Mouse (Mus musculus): ENCODE data around the gene Abcg8. TPM values are rescaled to one million over a fixed set of nuclear protein-coding genes. Genes with fewer than 3 reads are reported as not detected.

The Abcg8 gene
- polyA plus RNA-seq, 1 experiment from 2014 or later: 0.15 TPM

DNA sequence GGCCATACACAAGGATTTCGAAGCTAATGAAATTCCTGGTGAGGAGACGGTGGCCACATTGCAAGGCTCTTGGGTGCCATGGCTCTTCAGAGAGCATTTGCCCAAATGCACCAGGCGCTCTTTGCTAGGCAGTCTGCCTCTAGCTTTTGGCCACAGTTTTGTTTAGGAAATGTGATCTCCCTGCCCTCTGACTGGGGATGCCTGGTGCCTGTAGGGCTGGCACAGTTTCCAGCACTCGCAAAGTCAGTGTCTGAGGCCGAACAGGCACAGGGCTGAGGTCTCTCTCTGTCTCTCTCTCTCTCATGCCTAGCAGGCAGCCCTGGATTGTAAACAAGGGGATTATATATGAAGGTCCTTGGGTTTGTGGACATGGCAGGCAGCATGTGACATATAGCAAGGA lies 14.0 kb downstream of the Abcg8 start:
- Histone ChIP-seq H3K4me3 (no peak overlapping the region), H3K4me1 (peaks cover 7% of the 10 kb centered on the region), H3K36me3 (no peaks in the 10 kb centered on the region), H3K27me3 (ENCODE audit: low read depth, poor library complexity, severe bottlenecking) (no peaks in the 10 kb centered on the region), H3K27ac (replicated peaks) (0 out of 2 replicates have a peak overlapping the region, but pooled peaks have one; percentile 23), H3K9me3 (replicated peaks) (no peaks in the 10 kb centered on the region)
- 84% methylated on average over 5 of the region's 5 CpGs for WGBS
- DNase-seq (ENCODE audit: low spot score): no peak

GRCm38 (mm10) chr17:84693741-84694140 lies 17.6 kb downstream of the Abcg8 start:
- DNase-seq (ENCODE audit: low spot score): no peak
- no peaks in the 10 kb centered on the region for H3K27me3 ChIP-seq (ENCODE audit: low read depth, poor library complexity, severe bottlenecking)
- WGBS: 88% methylated on average over 2 of the region's 2 CpGs
- no peak overlapping the region for H3K4me3 ChIP-seq
- no peaks in the 10 kb centered on the region for H3K36me3 ChIP-seq
- H3K4me1 ChIP-seq: peaks cover 7% of the 10 kb centered on the region
- no peaks in the 10 kb centered on the region for H3K9me3 ChIP-seq (replicated peaks)
- no peak overlapping the region for H3K27ac ChIP-seq (replicated peaks)

DNA sequence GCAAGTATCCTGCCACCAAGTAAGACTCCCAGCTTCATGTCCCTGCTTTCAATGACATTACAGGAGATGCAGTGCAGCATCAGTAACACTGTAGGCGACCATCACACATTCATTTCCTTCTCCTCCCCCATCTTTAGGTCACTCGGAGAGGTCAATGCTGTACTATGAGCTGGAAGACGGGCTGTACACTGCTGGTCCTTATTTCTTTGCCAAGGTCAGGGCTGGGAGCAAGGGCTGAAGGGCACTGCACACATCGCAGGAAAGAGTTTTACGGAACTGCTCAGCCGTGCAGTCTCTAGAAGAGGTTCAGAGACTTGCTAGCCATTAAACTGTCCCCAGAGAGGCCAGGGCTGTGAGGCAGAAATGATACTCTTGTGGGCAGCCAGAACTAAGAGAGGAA lies 20.4 kb downstream of the Abcg8 start:
- Histone ChIP-seq H3K4me3 (no peak overlapping the region), H3K36me3 (no peaks in the 10 kb centered on the region), H3K27ac (replicated peaks) (no peak overlapping the region), H3K27me3 (ENCODE audit: low read depth, poor library complexity, severe bottlenecking) (no peaks in the 10 kb centered on the region), H3K9me3 (replicated peaks) (no peaks in the 10 kb centered on the region), H3K4me1 (peaks cover 13% of the 10 kb centered on the region)
- no peak for DNase-seq (ENCODE audit: low spot score)
- 76% methylated on average over 6 of the region's 6 CpGs for WGBS

- Histone ChIP-seq H3K27ac (replicated peaks) (no peak overlapping the region), H3K27me3 (ENCODE audit: low read depth, poor library complexity, severe bottlenecking) (no peaks in the 10 kb centered on the region), H3K36me3 (peaks cover 1% of the 10 kb centered on the region; the same call in 1 of the 2 replicates), H3K4me3 (no peak overlapping the region), H3K4me1 (peaks cover 18% of the 10 kb centered on the region), H3K9me3 (replicated peaks) (no peaks in the 10 kb centered on the region)
- WGBS: 35% methylated on average over 5 of the region's 5 CpGs
- DNase-seq (ENCODE audit: low spot score): peak; percentile 67
Observed at GRCm38 (mm10) chr17:84698727-84699126, 22.6 kb downstream of the Abcg8 start.

- H3K27me3 ChIP-seq (ENCODE audit: low read depth, poor library complexity, severe bottlenecking): no peaks in the 10 kb centered on the region
- no peak overlapping the region for H3K4me3 ChIP-seq
- no peaks in the 10 kb centered on the region for H3K9me3 ChIP-seq (replicated peaks)
- no peak for DNase-seq (ENCODE audit: low spot score)
- 69% methylated on average over 4 of the region's 4 CpGs for WGBS
- H3K4me1 ChIP-seq: peaks cover 20% of the 10 kb centered on the region
- peaks cover 64% of the 10 kb centered on the region for H3K36me3 ChIP-seq
- no peak overlapping the region for H3K27ac ChIP-seq (replicated peaks)
Observed at GRCm38 (mm10) chr17:84707407-84707806, 31.3 kb downstream of the Abcg8 start.

GRCm38 (mm10) chr17:84708818-84709217 lies 32.7 kb downstream of the Abcg8 start:
- no peak for DNase-seq (ENCODE audit: low spot score)
- 86% methylated on average over 7 of the region's 7 CpGs for WGBS
- Histone ChIP-seq H3K4me3 (no peak overlapping the region), H3K4me1 (peaks cover 18% of the 10 kb centered on the region), H3K27ac (replicated peaks) (no peak overlapping the region), H3K9me3 (replicated peaks) (no peaks in the 10 kb centered on the region), H3K27me3 (ENCODE audit: low read depth, poor library complexity, severe bottlenecking) (no peaks in the 10 kb centered on the region), H3K36me3 (peaks cover 74% of the 10 kb centered on the region)

DNA sequence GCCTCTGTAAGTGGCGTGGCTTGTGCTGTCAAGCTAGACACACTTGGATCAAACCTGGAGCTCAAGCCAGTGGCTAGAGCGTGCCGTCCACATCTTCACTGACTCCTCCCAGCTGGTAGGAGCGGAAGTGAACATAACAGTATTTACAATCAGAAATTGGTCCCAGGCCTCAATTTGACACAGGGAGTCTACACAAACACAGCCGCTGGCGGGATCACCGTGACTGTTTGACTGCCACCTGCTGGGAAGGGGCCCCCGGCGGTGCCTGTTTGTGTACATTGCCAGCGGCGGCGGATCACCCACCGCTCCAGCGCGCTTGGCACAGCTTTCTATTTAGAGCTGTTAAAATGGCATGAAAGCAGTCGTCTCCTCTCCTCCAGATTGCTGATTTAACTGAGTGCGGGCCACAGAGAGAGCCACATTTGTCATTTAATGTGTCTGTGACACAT lies 33.3 kb downstream of the Abcg8 start:
- WGBS: 59% methylated on average over 17 of the region's 17 CpGs
- H3K27ac ChIP-seq (replicated peaks): no peak overlapping the region
- H3K4me3 ChIP-seq: no peak overlapping the region
- H3K36me3 ChIP-seq: peaks cover 68% of the 10 kb centered on the region
- H3K9me3 ChIP-seq (replicated peaks): no peaks in the 10 kb centered on the region
- H3K27me3 ChIP-seq (ENCODE audit: low read depth, poor library complexity, severe bottlenecking): no peaks in the 10 kb centered on the region
- DNase-seq (ENCODE audit: low spot score): peak; percentile 51
- peaks cover 23% of the 10 kb centered on the region for H3K4me1 ChIP-seq

DNA sequence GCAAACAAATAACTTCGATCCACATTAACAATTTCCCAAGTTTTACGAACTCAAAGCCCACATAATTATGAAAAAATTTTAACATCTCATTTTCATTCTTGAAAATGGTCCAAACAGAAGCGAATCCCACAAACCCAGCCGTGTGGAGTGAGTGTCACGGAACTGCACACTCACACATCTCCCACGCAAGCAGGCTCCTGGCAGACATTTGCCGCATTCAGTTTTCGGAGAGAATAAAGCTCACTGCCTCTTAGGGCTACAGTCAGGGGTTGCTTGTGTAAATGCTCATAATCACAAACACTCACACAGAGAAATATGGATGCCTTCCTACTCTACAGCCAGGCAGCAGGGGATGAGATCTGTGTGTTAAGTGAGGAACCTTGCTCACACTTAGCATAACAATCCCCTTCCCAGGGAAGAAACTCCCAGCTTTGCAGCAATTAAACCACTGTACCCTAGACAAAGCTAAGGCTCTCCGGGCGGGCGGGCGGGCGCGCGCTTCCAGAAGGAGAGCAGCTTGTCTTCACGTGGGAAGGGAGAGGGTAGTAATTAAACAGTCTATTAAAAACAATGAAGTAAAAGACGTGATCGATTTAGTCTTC lies 37.6 kb downstream of the Abcg8 start:
- no peaks in the 10 kb centered on the region for H3K9me3 ChIP-seq (replicated peaks)
- 75% methylated on average over 18 of the region's 18 CpGs for WGBS
- no peak overlapping the region for H3K4me3 ChIP-seq
- no peak overlapping the region for H3K27ac ChIP-seq (replicated peaks)
- no peaks in the 10 kb centered on the region for H3K27me3 ChIP-seq (ENCODE audit: low read depth, poor library complexity, severe bottlenecking)
- H3K36me3 ChIP-seq: peaks cover 48% of the 10 kb centered on the region
- H3K4me1 ChIP-seq: peaks cover 34% of the 10 kb centered on the region
- DNase-seq (ENCODE audit: low spot score): no peak

DNA sequence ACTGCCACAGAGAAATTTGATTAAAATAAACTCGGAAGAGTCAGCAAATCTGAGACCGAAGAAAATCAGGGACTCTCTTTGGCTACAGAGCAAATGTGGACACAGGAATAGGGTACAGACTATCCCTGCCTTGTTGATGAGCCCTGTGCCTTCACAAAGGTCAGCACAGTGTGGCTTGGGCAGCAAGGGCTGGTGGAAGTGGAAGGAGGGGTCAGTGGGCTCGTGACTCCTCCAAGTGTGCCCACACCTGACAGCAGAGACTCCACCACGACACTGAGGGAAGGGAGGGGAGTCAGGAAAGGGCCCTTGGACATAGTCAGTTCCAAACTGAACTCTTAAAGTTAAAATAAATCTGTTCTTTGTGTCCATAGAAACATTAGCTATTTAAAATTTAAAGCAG lies 38.8 kb downstream of the Abcg8 start:
- WGBS: 64% methylated on average over 4 of the region's 4 CpGs
- no peak overlapping the region for H3K27ac ChIP-seq (replicated peaks)
- no peak overlapping the region for H3K4me3 ChIP-seq
- H3K9me3 ChIP-seq (replicated peaks): no peaks in the 10 kb centered on the region
- no peak for DNase-seq (ENCODE audit: low spot score)
- H3K36me3 ChIP-seq: peaks cover 35% of the 10 kb centered on the region
- peaks cover 23% of the 10 kb centered on the region for H3K4me1 ChIP-seq
- no peaks in the 10 kb centered on the region for H3K27me3 ChIP-seq (ENCODE audit: low read depth, poor library complexity, severe bottlenecking)

GRCm38 (mm10) chr17:84716252-84716872 lies 40.3 kb downstream of the Abcg8 start:
- no peak for DNase-seq (ENCODE audit: low spot score)
- WGBS: 89% methylated on average over 16 of the region's 16 CpGs
- Histone ChIP-seq H3K27ac (replicated peaks) (no peak overlapping the region), H3K36me3 (peaks cover 35% of the 10 kb centered on the region), H3K4me1 (peaks cover 23% of the 10 kb centered on the region), H3K27me3 (ENCODE audit: low read depth, poor library complexity, severe bottlenecking) (no peaks in the 10 kb centered on the region), H3K9me3 (replicated peaks) (no peaks in the 10 kb centered on the region), H3K4me3 (no peak overlapping the region)

DNA sequence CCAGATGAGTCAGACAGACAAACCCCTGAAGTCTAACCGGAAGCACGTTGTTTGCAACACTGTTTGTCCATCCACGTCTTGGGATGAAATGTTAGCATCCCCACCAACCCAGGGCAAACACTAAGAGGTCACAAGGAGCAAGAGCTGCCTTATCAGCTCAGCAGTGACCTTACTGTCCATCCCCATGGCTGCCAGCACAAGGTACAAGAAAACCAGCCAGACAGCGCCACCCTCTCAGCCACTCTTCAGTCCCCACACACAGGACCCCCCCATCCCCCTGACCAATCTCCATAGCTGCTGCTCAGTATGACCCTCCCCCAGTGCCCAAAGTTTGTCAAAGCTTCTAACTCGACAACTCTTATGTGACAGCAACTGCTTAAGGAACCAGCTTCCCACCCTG lies 41.3 kb downstream of the Abcg8 start:
- no peak for DNase-seq (ENCODE audit: low spot score)
- Histone ChIP-seq H3K27me3 (ENCODE audit: low read depth, poor library complexity, severe bottlenecking) (no peaks in the 10 kb centered on the region), H3K9me3 (replicated peaks) (no peaks in the 10 kb centered on the region), H3K4me3 (no peak overlapping the region), H3K36me3 (peaks cover 35% of the 10 kb centered on the region), H3K27ac (replicated peaks) (no peak overlapping the region), H3K4me1 (peaks cover 23% of the 10 kb centered on the region)
- WGBS: 69% methylated on average over 5 of the region's 5 CpGs

GRCm38 (mm10) chr17:84719105-84719504 lies 43.0 kb downstream of the Abcg8 start:
- Histone ChIP-seq H3K9me3 (replicated peaks) (no peaks in the 10 kb centered on the region), H3K27ac (replicated peaks) (no peak overlapping the region), H3K36me3 (peaks cover 32% of the 10 kb centered on the region), H3K4me3 (no peak overlapping the region), H3K27me3 (ENCODE audit: low read depth, poor library complexity, severe bottlenecking) (no peaks in the 10 kb centered on the region), H3K4me1 (peaks cover 16% of the 10 kb centered on the region)
- DNase-seq (ENCODE audit: low spot score): no peak
- WGBS: 95% methylated on average over 3 of the region's 3 CpGs

- no peaks in the 10 kb centered on the region for H3K9me3 ChIP-seq (replicated peaks)
- no peak for DNase-seq (ENCODE audit: low spot score)
- WGBS: 79% methylated on average over 9 of the region's 9 CpGs
- H3K4me1 ChIP-seq: no peaks in the 10 kb centered on the region
- H3K36me3 ChIP-seq: peaks cover 63% of the 10 kb centered on the region
- no peaks in the 10 kb centered on the region for H3K27me3 ChIP-seq (ENCODE audit: low read depth, poor library complexity, severe bottlenecking)
- no peak overlapping the region for H3K4me3 ChIP-seq
- no peak overlapping the region for H3K27ac ChIP-seq (replicated peaks)
Observed at GRCm38 (mm10) chr17:84724028-84724427, 47.9 kb downstream of the Abcg8 start.
